Mouse (Mus musculus) large intestine, adult 2 months (tissue): ENCODE measurements around the gene Tbx15. TPM values are rescaled to one million over a fixed set of nuclear protein-coding genes. Genes with fewer than 3 reads are reported as not detected.

Experiments
- DNase-seq: peaks from one replicate; pipeline ENCODE4 v3.0.0-alpha.2; 2012; ENCODE audit warnings: low read depth, low spot score
- WGBS: fragments of 180-500 bp; shearing (Covaris S2); methylation state at CpG from one replicate; pipeline ENCODE4 v1.1.7; 2018; 5-methylcytosine and 5-hydroxymethylcytosine counted together
- polyA plus RNA-seq: library from polyadenylated mRNA; depleted of rRNA; stranded (reverse); fragments of >200 nt; gene quantifications from 2 replicates; pipeline ENCODE4 v1.2.3, GENCODE M21; 2012; rRNA removed

Tbx15 gene
- polyA plus RNA-seq, 1 experiment = not detected

GRCm38 (mm10) chr3:99336866-99337265 lies 96.7 kb downstream of the Tbx15 start:
- WGBS = 79% methylated on average over 2 of the region's 2 CpGs
- no peak for DNase-seq

GRCm38 (mm10) chr3:99338756-99339155 lies 98.6 kb downstream of the Tbx15 start:
- WGBS = 61% methylated on average over 1 of the region's 1 CpGs
- DNase-seq = no peak

DNA sequence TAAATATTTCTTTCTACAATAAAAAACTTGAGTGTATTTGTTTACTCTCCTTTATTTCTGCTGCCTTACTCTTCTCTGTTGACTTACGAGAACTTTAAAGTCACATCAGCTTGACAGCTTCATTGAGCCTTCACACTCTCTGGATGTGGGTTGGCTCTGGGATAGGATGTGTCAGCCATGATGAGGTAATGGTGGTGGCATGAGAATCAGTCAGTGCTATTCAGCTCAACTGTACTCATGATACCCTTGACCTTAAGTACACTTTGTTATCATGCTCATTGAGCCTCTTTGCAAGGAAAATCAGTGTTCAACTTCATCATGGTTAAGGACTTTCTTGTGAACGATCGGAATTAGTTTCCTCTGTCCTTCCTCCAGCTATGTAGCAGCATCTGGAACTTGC lies 99.8 kb downstream of the Tbx15 start:
- 44% methylated on average over 3 of the region's 3 CpGs for WGBS
- DNase-seq = no peak

- DNase-seq = no peak
- WGBS = 77% methylated on average over 2 of the region's 2 CpGs
These were observed 139.6 kb downstream of the Tbx15 start for GRCm38 (mm10) chr3:99379616-99380250.

DNA sequence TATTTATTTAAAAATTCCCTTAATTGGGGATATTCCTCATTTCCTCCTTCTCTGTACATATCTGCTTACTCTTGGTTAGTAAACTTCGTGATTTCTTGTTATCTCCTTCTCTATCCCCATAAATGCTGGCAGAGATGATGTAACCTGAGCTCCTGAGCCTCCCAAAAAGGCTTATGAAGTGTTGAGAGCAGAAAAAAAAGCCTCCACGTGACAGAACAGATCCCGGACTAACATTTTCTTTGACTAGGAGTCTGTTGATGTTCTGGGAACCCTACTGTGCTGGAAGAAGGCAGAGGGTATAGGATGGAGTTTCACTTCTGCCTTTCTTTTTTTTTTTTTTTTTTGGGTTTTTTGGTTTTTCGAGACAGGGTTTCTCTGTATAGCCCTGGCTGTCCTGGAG lies 146.9 kb downstream of the Tbx15 start:
- no peak for DNase-seq
- WGBS = 41% methylated on average over 4 of the region's 4 CpGs

Other genes starting within 250 kb of the Tbx15 start
- 5.4 and 5.6 TPM in 2 replicates for gene Wars2, start 99.3 kb upstream of the Tbx15 start, polyA plus RNA-seq